Mouse (Mus musculus) kidney, postnatal 4 days (tissue): ENCODE results near the gene Pygo2.

ENCODE experiments used
- DNase-seq, 2 experiments: peaks; one replicate each; pipeline ENCODE4 v3.0.0; 2021; ENCODE audit warnings: mixed read lengths in 2 of 2

Pygo2 gene

DNA sequence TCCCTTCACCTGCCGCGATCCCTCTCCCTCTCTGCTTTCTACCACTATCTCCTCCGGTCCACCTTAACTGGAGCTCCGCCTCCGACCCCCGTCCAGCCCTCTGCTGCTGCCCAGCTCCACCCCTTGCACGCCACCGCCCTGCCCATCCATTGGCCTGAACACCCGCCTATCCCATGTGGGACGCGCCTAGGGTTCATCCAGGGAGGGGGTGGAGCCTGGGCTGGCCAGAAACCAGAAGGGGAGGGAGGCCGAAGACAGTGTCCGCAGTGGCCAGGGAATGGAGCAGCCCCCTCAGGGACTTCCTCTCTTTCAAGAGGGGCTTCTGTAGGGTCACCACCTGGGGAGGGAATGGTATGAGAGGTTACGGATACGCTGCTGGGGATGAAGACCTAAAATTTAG is 36.4 kb upstream of the Pygo2 start:
- DNase-seq: peak; percentile 99

DNA sequence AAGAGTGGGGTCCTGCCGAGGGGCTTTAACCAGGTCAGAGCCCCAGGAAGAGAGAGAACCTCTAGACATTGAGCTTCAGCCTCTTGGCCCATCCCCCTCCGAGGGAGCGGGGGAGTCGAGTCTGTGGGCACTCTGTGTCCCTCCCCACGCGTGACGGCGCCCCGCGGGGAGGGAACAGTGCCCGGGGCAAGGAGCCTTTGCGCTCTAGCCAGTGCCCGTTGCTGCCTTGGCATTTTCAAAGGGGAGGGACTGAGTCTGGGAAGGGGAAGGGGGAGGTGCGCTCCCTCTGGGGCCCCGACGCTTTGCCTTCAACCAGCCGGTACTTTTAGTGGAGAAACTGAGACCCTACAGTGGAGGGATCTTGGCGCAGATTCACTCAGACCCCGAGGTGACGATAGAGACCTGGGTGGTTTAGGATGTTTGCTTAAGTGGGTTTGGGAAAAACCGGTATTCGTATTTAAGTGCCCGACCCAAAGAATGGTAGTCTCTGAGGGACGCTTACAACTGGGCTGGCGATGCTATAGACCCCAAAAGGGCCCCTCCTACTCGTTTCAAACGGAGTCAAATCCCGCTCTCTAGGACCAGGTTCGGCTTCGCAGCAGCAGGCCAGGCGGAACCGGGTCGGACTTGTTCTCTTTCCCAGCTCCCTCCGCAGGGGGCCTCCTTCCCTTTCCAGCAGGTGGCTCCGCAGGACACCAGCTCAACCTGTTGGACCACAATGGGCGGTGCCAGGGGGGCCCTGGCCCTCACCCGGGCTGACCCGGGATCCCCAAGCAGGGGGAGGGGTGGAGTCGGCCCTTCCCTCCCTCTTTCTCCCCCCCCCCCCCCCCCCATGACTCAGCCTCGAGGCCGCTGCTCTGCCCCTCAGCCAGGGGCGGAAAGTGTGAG is 35.8 kb upstream of the Pygo2 start, which contains the start of gene Zbtb7b:
Gene Zbtb7b, minus strand, starts transcription at position 771 of the 888 bp plus-strand sequence.
- DNase-seq: peak; percentile 81 to 90

DNA sequence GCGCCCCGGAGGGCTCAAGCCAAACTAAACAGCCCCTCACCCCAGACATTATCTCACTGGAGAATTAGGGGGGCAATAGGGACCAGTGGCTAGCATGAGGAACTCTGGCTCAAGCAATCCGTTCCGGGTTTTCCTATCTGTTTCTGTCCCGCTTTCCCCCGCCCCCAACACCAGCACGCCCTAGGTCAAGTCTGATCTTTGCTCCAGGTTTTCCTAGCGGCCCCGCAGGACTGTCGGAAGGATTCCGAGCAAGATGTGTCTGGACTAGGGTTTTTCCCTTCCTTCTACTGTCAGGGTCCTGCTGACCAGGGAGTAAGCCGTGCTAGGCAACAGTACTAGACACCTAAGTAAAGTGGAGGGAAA is 35.1 kb upstream of the Pygo2 start:
- DNase-seq: peak; percentile 88 to 95

- DNase-seq: no peak
Observed at GRCm38 (mm10) chr3:89395419-89395805, 34.6 kb upstream of the Pygo2 start.

DNA sequence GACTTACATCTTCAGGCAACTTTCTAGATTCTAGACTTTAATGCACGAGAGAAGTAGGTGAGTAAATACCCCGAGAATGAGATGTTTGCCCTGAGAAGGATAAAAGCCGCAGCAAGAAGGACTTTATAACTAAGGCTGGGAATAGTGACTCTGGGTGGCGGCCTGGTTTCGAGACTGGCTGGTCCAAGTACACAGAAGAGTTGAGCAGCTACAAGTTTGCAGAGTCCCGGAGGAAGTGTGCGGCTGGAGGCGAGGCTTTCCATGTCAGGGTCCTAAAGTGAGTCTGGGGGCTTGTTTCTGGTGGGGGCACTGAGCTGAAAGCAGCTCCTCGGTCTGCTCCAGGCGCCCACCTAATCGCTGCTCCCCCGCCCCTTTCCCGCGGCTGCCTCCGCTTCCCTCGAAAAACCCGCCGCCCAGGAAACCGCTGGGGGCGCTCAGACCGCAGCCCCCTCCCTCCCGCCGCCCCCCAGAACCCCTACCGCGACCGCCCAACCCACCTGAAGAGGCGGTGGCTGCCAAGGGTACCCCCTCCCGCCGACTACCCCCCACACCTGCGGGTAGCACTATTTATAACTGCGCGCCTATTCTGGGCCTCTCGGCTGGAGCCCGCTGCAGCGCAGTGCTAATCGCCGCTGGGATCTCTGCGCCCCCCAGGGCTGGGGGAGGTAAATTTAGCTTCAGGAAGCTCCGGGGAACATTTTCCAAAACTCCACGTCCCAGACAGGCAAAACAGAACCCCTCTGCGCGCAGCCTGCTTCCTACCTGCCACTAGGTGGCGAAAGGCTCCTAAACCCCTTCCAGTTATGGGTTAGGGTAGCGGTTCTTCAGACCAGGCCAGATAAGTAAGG is 34.0 kb upstream of the Pygo2 start:
- peak; percentile 82 to 88 for DNase-seq

DNA sequence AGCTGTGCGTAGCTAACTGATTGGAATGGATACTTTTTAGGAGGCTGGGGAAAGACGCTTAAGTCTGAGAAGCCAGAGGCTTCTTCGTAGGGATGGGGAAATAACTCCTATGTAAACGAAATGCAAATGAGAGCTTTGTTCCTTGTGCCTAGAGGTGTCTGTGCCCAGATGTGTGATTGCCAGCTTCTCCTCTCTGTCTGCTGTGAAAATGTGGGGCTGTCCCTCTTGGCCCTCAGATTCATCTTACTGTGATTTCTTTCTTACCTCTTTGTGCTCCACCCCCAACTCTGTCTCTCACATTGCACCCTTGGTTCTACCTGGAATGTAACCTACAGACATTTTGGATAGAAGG is 33.4 kb upstream of the Pygo2 start:
- no peak for DNase-seq

DNA sequence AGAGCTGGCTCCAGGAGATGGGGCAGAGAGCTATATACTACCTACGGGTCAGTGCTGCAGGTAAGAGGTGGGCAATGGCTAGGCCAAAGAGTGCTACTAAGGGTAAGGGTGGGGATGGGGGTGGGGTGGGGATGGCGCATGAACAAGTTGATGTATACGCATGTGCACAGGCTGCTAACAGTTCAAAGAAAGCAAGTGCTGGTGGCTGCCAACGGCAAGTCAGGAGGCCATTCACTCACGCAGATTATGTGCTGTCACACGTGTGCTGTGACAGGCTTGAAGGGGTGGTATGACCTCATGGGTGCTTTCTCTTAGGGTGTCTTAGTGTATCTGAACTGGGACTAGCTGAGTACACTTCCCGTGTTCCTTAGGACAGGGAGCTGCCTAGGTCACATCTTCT is 28.7 kb upstream of the Pygo2 start:
- DNase-seq: no peak

GRCm38 (mm10) chr3:89402693-89403092 is 27.3 kb upstream of the Pygo2 start, which contains the start of gene Lenep:
Lenep (minus strand) TSS chr3:89402793.
- no peak for DNase-seq

GRCm38 (mm10) chr3:89406887-89407286 is 23.1 kb upstream of the Pygo2 start:
- DNase-seq: no peak

- DNase-seq: no peak
Observed at GRCm38 (mm10) chr3:89408448-89408847, 21.6 kb upstream of the Pygo2 start.

- DNase-seq: no peak
Observed at GRCm38 (mm10) chr3:89409701-89410100, 20.3 kb upstream of the Pygo2 start.

- no peak for DNase-seq
Observed at GRCm38 (mm10) chr3:89410864-89411263, 19.1 kb upstream of the Pygo2 start.

DNA sequence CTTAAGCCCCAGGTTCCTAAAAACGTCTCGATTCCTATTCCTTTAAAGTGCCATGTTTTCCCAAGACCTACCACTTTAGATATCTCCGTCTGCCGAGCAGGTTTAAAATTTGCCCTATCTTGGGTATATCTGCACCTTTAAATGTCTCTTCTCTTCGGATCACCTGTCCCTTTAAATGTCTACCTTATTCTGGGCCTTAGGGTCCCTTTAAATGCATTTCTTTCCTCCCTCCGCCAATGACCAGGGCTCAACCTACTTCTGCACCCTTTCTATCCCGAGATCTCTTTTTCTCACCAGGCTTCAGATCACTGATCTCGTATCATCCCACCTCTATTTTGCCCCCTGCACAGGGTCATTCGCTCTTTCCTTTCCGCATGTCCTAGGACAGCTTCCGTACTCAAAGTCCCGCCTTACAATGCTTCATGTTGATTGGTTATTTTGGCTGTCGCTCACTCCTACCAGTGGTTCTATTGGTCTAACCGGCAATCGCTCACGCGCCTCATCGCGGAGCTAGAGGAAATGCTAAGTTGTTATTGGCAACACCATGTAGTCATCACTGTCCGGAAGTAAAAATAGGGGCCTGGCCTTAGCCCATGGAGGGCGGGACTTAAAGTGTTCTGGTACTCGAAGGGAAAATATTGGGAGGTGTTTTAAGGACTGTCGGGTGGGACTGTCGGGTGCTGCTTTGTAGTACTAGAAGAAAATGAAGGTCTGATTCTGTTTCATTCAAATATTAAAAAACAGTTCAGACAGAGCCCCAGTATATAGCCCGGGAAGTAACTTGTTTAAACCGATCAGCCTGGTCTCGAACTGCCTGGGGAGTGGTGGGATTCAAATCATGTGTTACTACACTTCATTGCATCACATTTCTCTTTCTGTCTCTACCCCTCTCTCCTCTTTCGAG is 18.3 kb upstream of the Pygo2 start, which contains the start of gene Flad1:
Gene Flad1, minus strand, starts transcription at position 381 of the 904 bp plus-strand sequence.
- DNase-seq: peak; percentile 95 to 97

DNA sequence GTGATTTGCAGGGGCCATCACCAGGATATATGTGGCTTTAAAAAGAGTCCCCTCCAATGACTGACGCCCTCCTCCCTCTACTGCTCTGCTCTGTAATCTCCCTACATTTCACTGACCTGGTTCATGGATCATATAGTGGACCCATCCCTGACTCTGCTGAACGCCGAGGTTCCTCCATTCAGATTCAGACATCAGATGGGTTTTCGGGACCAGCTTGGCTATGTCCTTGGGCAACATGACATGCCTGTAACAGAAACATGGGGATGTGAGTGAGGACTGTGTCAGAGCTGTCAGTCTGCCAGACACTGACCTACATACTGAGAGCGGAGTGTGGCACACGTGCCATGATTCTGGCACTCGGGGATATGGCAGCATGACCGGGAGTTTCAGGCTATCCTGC is 13.9 kb upstream of the Pygo2 start:
- DNase-seq: no peak

GRCm38 (mm10) chr3:89417131-89417530 is 12.9 kb upstream of the Pygo2 start:
- DNase-seq: no peak

- no peak for DNase-seq
Observed at GRCm38 (mm10) chr3:89417840-89418169, 12.2 kb upstream of the Pygo2 start.

- DNase-seq: peak; percentile 94 to 96
Observed at GRCm38 (mm10) chr3:89418170-89418860, 11.7 kb upstream of the Pygo2 start, which contains the start of the genes Cks1b and Shc1. Cks1b (minus strand) TSS chr3:89418383. Shc1 (plus strand) TSS chr3:89418443.

DNA sequence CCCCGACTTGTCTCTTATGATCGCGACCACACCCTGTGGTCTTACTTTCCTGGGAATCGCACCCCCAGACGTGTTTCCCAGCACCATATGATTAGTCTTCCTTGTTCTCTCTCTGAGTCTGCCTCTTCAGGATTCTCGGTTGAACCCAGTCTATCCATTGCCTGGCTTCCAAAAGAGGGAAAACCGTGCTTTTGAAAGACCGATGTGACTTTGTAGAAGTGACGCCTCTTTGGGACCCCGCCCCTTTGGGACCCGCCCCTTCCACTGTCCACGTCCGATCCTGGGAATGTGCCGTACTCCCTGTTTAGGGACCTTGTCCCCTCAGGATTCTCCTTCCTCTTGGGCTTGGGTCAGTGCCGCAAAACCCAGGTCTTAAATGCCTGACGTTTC is 11.2 kb upstream of the Pygo2 start:
- peak; percentile 92 to 95 for DNase-seq

GRCm38 (mm10) chr3:89419571-89419970 is 10.4 kb upstream of the Pygo2 start:
- DNase-seq: peak; percentile 62 to 71

GRCm38 (mm10) chr3:89419981-89420380 is 10.0 kb upstream of the Pygo2 start:
- peak in 1 of 2 experiments; percentile 26 for DNase-seq

DNA sequence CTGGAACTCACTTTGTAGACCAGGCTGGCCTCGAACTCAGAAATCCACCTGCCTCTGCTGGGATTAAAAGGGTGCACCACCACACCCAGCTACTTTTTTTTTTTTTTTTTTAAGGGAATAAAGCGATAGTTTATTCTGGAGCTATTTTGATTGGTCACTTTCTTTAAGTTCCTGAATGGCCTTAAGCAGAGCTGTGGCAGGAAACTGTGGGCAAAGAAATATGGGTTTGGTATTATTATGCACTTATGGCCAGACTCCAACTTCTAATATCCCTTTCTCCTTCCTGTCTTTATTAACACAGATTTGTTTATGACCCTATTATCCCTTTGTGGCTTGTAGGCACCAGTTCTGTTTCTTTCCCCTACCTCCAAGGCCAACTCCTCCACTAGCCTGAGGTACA is 9.6 kb upstream of the Pygo2 start:
- no peak for DNase-seq
